Mouse (Mus musculus) gastrocnemius, postnatal 14 days (tissue): ENCODE results near the gene Dlgap4. TPM values are rescaled to one million over a fixed set of nuclear protein-coding genes. Genes with fewer than 3 reads are reported as not detected.

Experiments used
- DNase-seq: peaks from one replicate; pipeline ENCODE4 v3.0.0; 2021; ENCODE audit warnings: mixed read lengths
- intact Hi-C: fragments of 180-260 bp; cut with DNase I; formaldehyde crosslinking; loops from one replicate; pipeline ENCODE4 v1.15.1; 2025; ENCODE audit warnings: low total_unique reads
- total RNA-seq, 2 experiments: library from RNA; stranded (reverse); gene quantifications; 2 replicates each; pipeline ENCODE4 v1.2.3; 2021

Dlgap4 gene
- total RNA-seq, 2 experiments from 2014 or later = 54.6 to 77.3 TPM

- no peak for DNase-seq
- intact Hi-C loops = no loop called here
These were observed 75.1 kb downstream of the Dlgap4 start for GRCm38 (mm10) chr2:156688604-156689003.

- intact Hi-C loops = no loop called here
- DNase-seq = no peak
These were observed 77.3 kb downstream of the Dlgap4 start for GRCm38 (mm10) chr2:156690833-156691232.

- intact Hi-C loops = no loop called here
- no peak for DNase-seq
These were observed 78.2 kb downstream of the Dlgap4 start for GRCm38 (mm10) chr2:156691746-156692145.

GRCm38 (mm10) chr2:156693241-156693807, 79.8 kb downstream of the Dlgap4 start:
- DNase-seq = no peak
- intact Hi-C loops = no loop called here

GRCm38 (mm10) chr2:156697261-156697660, 83.8 kb downstream of the Dlgap4 start:
- intact Hi-C loops = no loop called here
- no peak for DNase-seq

- DNase-seq = peak; percentile 28
- intact Hi-C loops = no loop called here
These were observed 84.7 kb downstream of the Dlgap4 start for GRCm38 (mm10) chr2:156698168-156698567.

GRCm38 (mm10) chr2:156705473-156705872, 92.0 kb downstream of the Dlgap4 start:
- peak; percentile 77 for DNase-seq
- intact Hi-C loops = loop anchor here (2.0 to 10.0 kb wide), 2 partner anchors 121 to 173 kb away; no protein-coding TSS in a partner anchor

GRCm38 (mm10) chr2:156716683-156717082, 103.2 kb downstream of the Dlgap4 start:
- no peak for DNase-seq
- intact Hi-C loops = no loop called here

- intact Hi-C loops = no loop called here
- peak; percentile 40 for DNase-seq
These were observed 104.1 kb downstream of the Dlgap4 start for GRCm38 (mm10) chr2:156717320-156718281.

GRCm38 (mm10) chr2:156718793-156719192, 105.3 kb downstream of the Dlgap4 start:
- intact Hi-C loops = no loop called here
- DNase-seq = no peak

- intact Hi-C loops = no loop called here
- no peak for DNase-seq
These were observed 106.2 kb downstream of the Dlgap4 start for GRCm38 (mm10) chr2:156719549-156720312.

GRCm38 (mm10) chr2:156720313-156720674, 106.8 kb downstream of the Dlgap4 start:
- DNase-seq = no peak
- intact Hi-C loops = no loop called here

GRCm38 (mm10) chr2:156720675-156721553, 107.4 kb downstream of the Dlgap4 start:
- intact Hi-C loops = no loop called here

GRCm38 (mm10) chr2:156721554-156722070, 108.1 kb downstream of the Dlgap4 start:
- intact Hi-C loops = no loop called here
- no peak for DNase-seq

More at GRCm38 (mm10) chr2:156720675-156721553, 107.4 kb downstream of the Dlgap4 start:
- peak; percentile 95 for DNase-seq

GRCm38 (mm10) chr2:156722071-156722575, 108.6 kb downstream of the Dlgap4 start:
- peak; percentile 80 for DNase-seq
- intact Hi-C loops = no loop called here

- intact Hi-C loops = no loop called here
- DNase-seq = no peak
These were observed 109.2 kb downstream of the Dlgap4 start for GRCm38 (mm10) chr2:156722752-156723151.

- intact Hi-C loops = no loop called here
These were observed 110.5 kb downstream of the Dlgap4 start for GRCm38 (mm10) chr2:156723899-156724523.

GRCm38 (mm10) chr2:156724871-156725270, 111.4 kb downstream of the Dlgap4 start:
- peak; percentile 66 for DNase-seq
- intact Hi-C loops = no loop called here

More at GRCm38 (mm10) chr2:156723899-156724523, 110.5 kb downstream of the Dlgap4 start:
- no peak for DNase-seq
